Mouse (Mus musculus): ENCODE measurements around the gene Ano4.
"Not testable (repeated sequence)": the region's sequence is repeated elsewhere in the genome, so short reads cannot be mapped to it uniquely, and the experiment has no call there.

Gene Ano4

DNA sequence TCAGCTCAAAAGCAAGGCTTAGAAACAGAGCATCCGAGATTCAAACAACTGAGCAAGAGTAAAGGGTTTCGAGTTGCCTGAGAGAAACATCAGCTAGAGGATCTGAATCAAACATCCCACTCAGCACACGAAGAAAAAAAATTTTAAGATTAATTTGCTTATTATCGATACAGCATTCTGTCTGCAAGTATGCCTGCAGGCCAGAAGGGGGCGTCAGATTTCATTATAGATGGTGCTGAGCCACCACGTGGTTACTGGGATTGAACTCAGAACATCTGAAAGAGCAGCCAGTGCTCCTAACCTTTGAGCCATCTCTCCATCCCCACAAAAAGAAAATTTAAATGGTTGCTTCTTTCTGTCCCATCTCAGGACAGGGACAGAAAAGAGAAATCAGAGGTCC lies 223.2 kb downstream of the Ano4 start:
- no peak for DNase-seq (ENCODE audit: low spot score)

DNA sequence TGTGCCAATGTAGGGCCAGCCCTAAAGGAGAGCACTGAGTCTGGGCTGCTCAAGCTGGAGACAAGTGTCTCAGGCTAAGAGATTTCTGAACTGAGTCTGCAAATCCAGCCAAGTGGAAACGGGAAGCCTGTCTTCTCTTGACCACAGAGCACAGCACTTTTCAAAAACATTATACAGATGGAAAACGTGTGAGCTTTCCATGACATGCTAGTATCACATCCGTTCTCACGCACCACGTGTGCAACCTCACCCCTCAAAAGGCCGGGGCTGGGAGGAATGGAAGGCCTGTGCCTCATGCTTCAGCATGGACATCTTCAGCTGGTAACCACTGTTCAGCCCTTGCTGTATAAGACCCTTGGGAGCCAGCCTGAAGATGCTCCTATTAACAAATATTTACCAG lies 230.2 kb downstream of the Ano4 start:
- no peak for DNase-seq (ENCODE audit: low spot score)

DNA sequence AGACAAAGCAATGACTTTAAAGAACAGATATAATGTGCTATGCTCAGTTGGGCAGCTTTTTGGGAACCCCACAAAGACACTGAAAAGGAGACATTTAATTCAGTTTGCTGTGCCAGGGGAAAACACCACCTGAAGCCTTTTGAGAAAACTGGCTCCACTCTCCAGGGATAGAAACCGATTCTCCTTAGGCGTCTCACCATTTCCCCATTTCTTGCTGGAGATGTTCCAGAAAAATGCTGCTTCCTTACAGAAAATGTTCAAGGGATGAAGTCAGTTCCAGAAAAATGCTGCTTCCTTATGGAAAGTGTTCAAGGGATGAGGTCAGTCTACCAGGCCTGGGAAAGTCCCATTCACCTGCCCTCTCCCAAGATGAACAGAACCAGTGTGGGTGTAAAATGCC lies 233.1 kb downstream of the Ano4 start:
- DNase-seq (ENCODE audit: low spot score) = no peak

DNA sequence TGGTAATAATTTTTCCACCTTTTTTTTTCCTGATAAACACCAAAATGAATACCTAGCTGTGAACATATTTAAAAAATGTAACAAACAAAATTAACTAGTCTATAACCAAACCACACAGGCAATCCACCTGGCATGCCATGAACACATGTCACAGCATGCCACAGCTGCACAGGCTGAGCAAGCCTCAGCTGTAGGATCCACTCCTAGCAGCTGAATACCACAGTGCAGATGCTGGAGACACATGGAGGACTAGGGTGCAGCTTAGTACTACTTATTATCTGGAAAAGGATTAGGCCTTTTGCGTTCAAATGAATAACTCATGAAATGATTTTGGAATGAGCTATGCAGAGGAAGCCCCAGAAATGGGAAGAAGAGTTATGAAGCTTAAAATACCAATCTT lies 233.6 kb downstream of the Ano4 start:
- no peak for DNase-seq (ENCODE audit: low spot score)

DNA sequence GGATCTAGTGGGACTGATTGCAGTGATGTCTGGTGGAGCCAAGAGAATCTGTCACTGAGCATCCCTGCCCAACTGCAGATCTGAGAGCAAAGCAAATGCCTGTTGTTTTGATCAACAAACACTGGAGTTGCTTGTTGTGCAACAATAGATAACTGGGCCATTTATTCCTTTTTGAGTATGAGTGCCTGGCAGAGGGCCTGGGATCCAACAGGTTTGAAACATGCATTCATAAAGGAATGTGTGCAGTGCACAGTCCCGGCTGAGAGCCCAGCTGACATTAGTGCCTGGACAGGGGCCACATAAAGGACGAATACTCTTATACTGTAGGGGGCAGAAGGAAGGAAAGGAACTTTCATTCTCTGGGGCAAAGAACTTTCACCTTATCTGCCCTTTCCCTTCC lies 241.0 kb downstream of the Ano4 start:
- no peak for DNase-seq (ENCODE audit: low spot score)

DNA sequence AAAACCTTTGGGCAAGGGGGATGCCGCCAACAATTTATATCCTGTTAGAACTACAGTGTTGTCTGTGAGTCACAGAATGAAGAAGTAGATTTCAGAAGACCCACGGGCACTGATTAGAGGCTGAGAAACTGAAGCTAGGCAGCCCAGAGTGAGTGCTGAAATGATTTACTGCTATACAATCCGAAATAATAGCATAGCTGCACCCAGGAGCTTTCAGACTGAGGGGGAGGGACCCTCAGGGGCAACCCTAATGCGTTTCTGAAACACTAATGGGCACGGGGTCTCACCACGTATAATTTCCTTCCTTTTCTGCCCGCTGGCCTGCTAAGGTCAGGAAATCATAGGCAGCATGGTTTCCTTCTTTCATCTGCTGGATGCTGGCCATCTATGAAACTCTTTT lies 242.5 kb downstream of the Ano4 start:
- DNase-seq (ENCODE audit: low spot score) = no peak

DNA sequence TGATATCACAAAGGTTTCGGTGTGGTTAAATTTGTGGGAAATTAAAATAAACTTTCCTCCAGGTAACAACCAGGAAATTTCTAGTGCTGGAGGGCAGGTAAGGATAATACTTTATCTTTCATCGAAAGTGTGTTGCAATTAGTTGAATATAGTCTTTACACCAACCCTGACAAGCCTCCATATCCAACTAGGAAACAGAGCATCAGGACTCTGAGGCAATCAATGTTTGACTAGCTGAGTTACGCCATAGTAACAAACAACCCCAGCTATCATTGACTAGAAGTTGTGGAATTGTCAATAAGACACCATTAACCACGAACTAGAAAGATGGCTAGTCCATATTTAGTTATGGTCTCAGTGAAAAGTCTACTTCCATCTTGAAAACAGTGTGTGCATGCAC lies 246.4 kb downstream of the Ano4 start:
- DNase-seq (ENCODE audit: low spot score) = no peak

DNA sequence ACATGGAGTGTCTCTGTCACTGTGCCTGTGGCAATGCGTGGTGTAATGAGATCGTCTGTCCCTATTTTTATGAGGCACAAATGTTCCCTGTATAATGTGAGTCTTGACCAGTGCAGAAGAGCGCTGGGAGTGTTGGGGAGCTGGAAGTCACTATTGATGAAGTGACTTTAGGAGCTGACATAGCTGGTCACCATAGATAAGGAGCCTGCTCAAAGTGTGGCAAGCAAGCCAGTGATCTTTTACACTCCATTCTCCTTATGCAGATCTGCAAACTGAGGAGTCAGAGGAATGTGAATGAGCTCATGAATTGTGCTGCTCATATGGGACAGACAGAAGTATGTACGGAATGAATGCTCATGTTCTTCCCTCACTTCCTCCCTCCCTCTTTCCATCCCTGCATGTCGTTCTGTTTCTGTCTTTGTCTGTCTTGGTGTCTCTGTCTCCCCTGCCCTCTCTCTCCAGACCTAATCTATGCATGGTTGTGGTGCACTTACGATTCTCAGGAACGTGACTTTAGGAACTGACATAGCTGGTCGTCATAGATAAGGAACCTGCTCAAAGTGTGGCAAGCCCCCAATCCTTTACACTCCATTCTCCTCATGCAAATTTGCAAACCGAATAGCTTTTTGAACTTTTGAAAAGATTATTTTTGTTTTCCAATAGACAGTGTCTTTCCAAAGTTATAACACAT lies 252.1 kb downstream of the Ano4 start:
- no peak for DNase-seq (ENCODE audit: low spot score)

DNA sequence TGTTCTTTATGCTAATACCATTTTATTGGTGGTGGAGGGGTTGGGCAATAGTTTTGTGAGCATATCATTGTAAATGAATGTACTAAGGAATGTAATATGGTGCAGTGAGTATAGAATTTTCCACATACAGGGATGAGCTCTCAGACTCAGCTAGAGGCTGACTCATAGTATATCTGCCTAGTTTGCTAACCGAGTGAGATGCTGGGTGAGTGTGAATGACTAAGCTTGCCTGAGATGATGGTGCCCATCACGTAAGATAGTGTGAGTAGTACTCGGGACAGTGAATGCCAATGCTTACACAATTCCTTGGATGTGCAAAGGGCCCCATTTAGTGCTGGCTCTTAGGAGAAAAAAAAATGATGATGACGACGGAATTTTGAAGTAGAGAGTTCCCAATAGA lies 267.1 kb downstream of the Ano4 start:
- DNase-seq (ENCODE audit: low spot score) = no peak

DNA sequence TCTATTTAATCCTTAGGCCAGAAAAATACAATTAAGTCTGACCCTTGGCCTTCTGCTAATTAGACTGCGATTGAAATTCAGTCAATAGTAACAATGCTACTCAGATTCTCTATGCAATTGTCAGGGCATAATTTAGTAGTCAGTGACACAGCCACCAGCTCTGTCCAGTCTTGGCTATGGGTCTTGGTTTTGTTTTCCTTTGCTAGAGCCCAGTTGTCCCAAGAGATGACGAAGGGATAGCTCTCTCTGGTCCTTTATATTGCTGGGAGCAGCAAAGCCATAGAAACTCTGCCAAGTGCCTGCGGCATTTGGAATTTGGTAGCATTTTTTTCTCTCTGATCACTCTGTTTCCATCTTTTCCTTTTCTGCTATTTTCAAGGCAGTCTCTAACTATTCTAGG lies 288.7 kb downstream of the Ano4 start:
- no peak for DNase-seq (ENCODE audit: low spot score)

DNA sequence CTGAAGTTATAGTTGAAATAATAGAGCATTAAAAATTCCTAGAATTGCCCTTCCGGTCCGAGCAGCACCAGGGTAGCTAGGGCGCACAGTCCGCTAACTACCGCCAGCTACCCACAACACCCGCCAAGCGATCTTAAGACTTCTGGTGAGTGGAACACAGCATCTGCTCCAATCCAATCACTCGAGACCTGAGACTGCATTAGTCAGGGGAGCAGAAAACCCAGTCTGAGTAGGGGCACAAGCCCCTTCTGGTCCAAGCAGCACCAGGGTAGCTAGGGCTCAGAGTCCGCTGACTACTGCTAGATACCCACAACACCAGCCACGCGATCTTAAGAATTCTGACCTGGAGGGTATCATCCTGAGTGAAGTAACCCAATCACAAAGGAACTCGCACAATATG lies 299.6 kb downstream of the Ano4 start:
- DNase-seq (ENCODE audit: low spot score) = not testable (repeated sequence)

DNA sequence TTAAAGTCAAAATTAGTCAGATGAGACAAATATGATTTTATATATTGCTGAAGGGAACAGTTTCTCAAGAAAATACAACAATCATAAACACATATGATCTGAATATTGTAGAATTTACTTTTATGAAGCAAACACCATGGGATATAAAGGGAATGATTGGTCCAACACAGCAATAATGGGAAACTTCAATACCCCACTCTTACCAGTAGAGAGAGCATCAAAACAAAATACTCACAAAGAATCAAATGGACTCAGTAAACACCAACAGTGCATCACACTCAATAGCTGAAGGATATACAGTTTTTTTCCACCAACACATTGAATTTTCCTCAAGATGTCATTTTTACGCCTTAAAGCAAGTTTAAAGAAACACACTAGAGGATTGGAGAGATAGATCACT lies 300.4 kb downstream of the Ano4 start:
- no peak for DNase-seq (ENCODE audit: low spot score)

DNA sequence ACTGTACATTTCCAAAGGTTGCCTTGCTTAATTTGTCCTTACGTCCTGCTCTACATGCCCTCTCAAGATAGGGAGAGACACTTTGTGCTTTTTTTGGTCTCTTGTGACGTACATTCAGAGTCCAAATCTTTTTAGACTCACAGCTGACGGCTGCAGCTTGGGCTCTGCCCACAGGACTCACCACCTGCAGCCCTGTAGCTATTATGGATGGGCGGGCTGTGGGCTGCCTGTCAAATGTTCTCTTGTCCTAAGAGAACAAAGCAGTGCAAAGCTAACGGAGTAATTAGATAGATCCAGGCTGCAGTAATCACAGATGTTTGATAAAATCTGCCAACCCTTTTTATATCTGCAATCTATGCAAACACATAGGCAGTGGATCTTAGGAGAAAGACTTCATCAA lies 325.6 kb downstream of the Ano4 start:
- DNase-seq (ENCODE audit: low spot score) = no peak

DNA sequence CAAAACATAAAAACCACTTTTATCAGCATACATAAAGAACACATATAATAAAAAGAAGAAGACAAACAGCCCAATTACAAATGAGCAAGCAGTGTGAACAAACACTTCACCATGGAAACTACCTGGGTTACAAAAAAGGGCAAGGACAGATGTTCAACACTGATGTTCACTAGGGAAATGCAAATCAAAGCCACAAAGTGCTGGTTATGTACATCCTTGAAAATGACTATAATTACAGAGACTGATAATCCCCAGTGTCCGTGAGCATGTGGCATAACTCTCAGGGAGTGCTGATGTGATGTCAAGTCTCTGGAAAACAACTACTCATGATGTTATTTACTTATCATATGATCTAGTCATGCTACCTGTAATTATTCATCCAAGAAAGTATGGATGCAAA lies 336.3 kb downstream of the Ano4 start:
- DNase-seq (ENCODE audit: low spot score) = no peak

DNA sequence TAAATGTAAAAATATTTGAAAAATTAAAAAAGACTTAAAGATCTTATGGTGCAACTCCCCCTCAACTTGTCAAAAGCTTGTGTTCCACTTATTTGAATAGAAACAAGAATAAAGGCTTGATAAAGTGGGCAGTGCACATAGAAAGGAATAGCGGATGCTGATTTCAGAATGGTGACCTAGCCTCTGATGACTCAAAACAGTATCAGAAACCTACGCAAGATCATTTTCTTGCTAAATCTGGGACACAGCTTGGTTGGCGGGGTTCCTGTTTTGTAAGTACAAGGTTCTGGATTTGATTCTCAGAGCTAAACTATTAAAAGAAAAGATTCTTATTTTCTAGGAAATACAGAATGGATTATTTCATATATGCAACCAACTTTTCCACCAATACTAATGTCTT lies 340.0 kb downstream of the Ano4 start:
- DNase-seq (ENCODE audit: low spot score) = no peak

DNA sequence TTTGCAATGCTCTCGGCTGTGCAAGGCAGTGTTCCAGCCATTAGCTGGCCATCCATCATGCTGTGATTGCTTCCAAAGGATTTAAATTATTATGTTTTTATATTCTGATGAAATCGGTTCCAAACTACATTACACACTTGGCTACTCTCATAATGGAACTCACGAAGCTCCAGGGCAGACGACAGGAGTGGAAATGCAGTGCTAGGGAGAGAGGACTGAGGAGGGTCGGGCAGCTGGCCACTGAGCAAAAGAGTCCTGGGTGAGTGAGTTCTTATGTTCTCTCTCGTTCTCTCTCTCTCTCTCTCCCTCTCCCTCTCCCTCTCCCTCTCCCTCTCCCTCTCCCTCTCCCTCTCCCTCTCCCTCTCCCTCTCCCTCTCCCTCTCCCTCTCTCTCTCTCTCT lies 357.6 kb downstream of the Ano4 start:
- no peak for DNase-seq (ENCODE audit: low spot score)

DNA sequence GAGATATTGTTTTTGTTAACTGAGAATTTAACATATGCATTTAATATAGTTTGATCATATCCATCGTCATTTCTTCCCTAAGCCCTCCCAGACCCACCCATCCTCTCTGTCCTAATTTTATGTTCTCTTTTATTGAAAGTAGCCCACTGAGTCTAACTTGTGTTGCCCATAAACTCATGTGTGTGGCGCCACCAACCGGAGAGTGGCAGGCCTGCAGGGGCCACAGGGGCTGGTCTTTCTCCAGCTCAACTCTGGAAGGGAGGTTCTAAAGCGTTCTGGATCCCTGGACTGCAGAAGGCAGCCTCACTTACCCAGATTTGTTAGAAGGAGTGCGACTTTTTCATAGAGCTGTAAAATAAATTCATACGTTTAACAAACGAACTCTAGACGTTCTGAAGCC lies 361.1 kb downstream of the Ano4 start:
- DNase-seq (ENCODE audit: low spot score) = no peak

DNA sequence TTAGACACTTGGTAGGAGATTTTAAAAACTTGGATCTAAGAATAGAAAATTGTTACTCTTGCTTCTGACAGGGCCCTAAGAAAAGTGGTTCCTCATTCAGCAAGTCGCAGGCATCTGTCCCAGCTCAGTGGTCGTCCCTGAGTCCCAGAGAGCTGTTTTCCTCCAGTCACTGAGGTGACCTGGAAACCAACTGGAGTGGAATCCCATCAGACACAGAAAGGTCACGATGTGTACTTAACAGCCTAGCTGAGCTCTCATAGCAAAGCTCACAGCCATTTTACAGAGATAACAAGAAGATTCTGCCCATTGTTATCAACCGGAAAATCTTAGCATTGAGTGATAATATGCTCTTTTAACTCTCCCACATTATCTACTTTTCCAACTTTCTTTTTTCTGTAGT lies 365.1 kb downstream of the Ano4 start:
- DNase-seq (ENCODE audit: low spot score) = no peak

DNA sequence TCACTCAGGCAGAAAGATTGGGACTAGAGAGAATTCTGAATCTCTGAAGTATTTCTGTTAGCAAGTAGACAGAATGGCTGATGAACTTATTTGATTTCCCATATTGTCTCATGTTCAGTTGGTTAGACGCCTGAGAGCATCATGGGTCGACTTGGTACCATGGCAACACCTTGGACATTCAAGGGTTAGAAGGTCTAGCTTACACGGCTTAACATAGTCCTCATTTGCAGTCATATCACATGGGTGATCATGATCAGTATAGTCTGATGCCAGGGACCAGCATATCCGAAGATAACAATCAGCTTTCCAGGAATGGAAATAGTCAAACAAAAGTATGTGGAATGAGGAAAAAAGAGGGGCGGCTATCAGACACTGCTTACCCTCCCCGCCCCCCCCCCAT lies 365.6 kb downstream of the Ano4 start:
- DNase-seq (ENCODE audit: low spot score) = no peak

DNA sequence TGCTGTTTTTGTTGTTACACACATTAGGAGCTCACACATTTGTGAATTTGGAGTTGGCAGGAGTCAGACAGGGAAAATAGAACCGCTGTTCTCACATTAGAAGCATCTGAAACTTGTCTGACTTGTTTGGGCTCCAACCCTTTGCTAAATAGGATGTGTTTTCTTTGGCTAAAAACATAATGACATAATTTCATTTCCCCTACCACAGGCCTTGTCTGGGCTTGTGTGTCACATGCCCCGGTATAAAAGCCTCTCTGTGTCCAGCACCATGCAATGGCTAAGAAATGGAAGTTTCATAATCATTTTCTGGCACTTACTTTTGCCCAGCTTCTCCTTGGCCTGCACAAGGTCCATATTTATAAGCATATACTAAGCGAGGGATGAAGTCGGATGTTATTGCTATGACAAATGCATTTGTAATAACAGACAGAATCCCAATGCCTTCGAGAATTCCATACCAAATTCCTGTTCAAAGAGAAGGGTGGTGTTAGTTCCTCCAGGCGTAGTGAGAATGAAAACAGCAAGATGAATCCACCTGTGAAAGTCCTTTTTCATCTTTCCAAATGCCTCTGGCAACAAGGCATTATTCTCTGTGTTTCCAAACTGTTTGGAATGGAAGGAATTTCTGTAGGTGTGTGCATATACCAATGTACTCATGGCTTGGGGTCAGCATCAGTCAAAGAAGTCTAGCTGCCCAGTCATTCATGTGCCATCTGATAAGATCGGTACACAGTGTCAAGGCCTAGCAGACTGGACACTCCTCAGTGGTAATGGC lies 373.4 kb downstream of the Ano4 start:
- no peak for DNase-seq (ENCODE audit: low spot score)

DNA sequence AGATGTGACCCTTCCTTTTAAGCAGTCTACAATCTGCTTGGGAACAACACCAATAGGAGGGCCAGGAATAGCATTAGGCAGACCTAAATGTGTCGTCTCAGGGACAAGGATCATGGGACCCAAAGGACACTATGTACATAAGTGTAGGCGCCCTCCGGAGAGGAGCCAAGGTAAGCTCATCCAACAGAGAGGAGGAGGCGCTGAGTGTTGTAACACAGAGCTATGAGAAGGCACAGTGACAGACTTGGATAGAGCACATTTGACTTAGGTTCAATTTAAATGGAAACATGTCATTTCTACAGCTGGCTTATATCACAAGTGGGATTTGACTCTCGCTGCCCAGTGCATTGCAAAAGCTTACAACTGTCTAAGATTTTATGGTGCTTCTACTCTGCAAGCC lies 376.0 kb downstream of the Ano4 start:
- no peak for DNase-seq (ENCODE audit: low spot score)

DNA sequence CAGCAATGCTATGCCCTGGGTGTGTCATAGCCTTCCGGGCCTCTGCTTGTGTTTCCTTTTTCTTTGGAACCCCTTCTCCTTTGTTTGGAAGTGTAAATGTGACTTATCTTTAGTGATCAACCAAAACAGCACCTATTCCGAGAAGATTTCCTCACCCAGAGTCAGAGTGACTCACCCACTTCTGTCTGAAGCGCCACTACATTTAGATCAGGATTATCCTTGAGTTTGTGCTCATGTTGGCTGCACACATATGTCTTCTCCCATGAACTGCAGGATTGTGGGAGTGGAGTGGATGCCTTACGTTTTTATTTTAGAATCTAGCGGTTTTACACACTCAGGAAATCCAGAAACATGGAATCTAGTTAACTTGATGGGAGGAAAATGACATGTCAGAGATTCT lies 383.8 kb downstream of the Ano4 start:
- DNase-seq (ENCODE audit: low spot score) = no peak

DNA sequence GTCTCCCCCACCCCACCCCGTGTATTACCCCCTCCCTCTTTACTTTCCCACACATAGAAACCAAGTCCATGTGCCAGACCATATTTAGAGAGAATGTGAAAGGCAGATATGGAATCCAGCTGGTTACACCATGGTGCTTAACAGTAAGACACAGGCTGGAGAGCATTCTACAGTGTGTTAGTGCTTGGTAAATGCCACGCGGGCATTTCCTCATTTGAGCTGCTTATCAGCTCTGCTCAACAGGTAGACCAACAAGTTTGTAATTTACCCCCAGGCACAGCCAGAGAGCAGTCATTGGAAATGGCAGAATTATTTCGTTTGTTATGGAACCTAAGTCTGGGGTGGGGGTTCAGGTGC lies 394.3 kb downstream of the Ano4 start:
- DNase-seq (ENCODE audit: low spot score) = no peak

DNA sequence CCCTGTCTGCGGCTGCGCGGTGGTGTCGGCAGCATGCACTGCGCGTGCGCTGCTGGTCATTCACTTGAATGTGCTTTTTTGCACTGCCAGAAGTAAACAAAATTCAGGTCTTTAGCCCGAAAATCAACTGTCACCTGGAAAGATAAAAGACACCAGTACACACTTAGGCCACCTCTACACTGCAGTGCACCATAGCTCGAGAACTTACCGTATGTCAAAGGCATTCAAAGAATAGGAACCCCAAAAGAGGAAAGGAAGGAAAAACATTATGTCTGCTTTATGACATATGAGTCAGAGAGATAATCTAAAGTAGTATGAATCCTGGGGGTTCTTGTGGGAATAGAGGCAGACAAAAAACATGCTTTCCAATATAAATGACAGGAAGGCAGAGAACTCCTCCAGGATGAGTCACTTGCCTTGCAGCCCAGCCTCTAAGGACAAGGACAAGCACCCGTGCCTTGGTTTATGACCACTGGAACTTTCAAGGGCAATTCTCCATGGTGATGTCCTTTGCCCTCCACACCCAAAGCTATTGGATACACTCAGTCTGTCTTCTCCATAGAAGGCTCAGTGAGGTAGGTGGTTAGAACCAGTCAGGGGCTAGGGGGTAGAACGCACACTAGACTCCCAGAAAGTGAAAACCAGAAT lies 394.8 kb downstream of the Ano4 start:
- no peak for DNase-seq (ENCODE audit: low spot score)
